Mouse (Mus musculus) heart, adult 2 months (tissue): ENCODE measurements around the gene Stx8. TPM values are rescaled to one million over a fixed set of nuclear protein-coding genes. Genes with fewer than 3 reads are reported as not detected.

ENCODE experiments used
- DNase-seq, 2 experiments: peaks; one replicate each; pipeline ENCODE4 v3.0.0; 2021
- H3K27ac ChIP-seq: fragments of 200-600 bp; 2 replicates; pipeline ENCODE4 v1.8.1; 2022
- H3K27me3 ChIP-seq: fragments of 200-500 bp; 2 replicates; pipeline ENCODE4 v1.6.1; 2012; ENCODE audit warnings: mild to moderate bottlenecking, low read length, inconsistent platforms, mixed read lengths; ENCODE audit not compliant: control insufficient read depth, insufficient read depth
- H3K36me3 ChIP-seq: fragments of 200-500 bp; 2 replicates; pipeline ENCODE4 v1.6.1; 2012; ENCODE audit warnings: low read length, inconsistent platforms; ENCODE audit not compliant: control insufficient read depth, insufficient read depth
- H3K4me1 ChIP-seq: fragments of 200-500 bp; 2 replicates; pipeline ENCODE4 v1.6.1; 2011; ENCODE audit warnings: low read length; ENCODE audit not compliant: control insufficient read depth, insufficient read depth
- H3K4me3 ChIP-seq: fragments of 200-600 bp; 2 replicates; pipeline ENCODE4 v1.8.1; 2022
- H3K79me2 ChIP-seq: fragments of 200-500 bp; replicated peaks from 2 replicates; pipeline ENCODE4 v1.6.1; 2012; ENCODE audit warnings: mild to moderate bottlenecking, inconsistent platforms, low read length, moderate library complexity, mixed read lengths; ENCODE audit not compliant: control insufficient read depth, insufficient read depth
- H3K9ac ChIP-seq: fragments of 200-500 bp; 2 replicates; pipeline ENCODE4 v1.6.1; 2012; ENCODE audit warnings: low read depth, mild to moderate bottlenecking, control low read depth, inconsistent platforms, low read length, mixed read lengths
- CTCF ChIP-seq: fragments of 200-600 bp; IDR thresholded peaks from 2 replicates; pipeline ENCODE4 v1.8.1; 2022; ENCODE audit warnings: antibody characterized with exemption, mild to moderate bottlenecking, moderate library complexity
- EP300 ChIP-seq: fragments of 200-500 bp; IDR thresholded peaks from 2 replicates; pipeline ENCODE4 v1.6.1; 2011; ENCODE audit warnings: low read depth, low read length, control low read depth; ENCODE audit not compliant: insufficient read depth
- POLR2A ChIP-seq: fragments of 200-500 bp; IDR thresholded peaks from 2 replicates; pipeline ENCODE4 v1.6.1; 2011; ENCODE audit warnings: mild to moderate bottlenecking, low read depth, low read length, control low read depth; ENCODE audit not compliant: insufficient read depth
- WGBS: fragments of 180-500 bp; shearing (Covaris S2); methylation state at CpG from one replicate; pipeline ENCODE4 v1.1.7; 2018; 5-methylcytosine and 5-hydroxymethylcytosine counted together
- intact Hi-C: fragments of 180-260 bp; cut with DNase I; formaldehyde crosslinking; loops from one replicate; pipeline ENCODE4 v1.15.1; 2025
- polyA plus RNA-seq: library from polyadenylated mRNA; depleted of rRNA; stranded (reverse); fragments of >200 nt; gene quantifications from 2 replicates; pipeline ENCODE4 v1.2.3, GENCODE M21; 2012
- total RNA-seq, 2 experiments: library from RNA; stranded (reverse); gene quantifications; 2 replicates each; pipeline ENCODE4 v1.2.3; 2021

Gene Stx8
- total and polyA plus RNA-seq, 3 experiments, result 6.7 to 29.1 (median 22.6) TPM

DNA sequence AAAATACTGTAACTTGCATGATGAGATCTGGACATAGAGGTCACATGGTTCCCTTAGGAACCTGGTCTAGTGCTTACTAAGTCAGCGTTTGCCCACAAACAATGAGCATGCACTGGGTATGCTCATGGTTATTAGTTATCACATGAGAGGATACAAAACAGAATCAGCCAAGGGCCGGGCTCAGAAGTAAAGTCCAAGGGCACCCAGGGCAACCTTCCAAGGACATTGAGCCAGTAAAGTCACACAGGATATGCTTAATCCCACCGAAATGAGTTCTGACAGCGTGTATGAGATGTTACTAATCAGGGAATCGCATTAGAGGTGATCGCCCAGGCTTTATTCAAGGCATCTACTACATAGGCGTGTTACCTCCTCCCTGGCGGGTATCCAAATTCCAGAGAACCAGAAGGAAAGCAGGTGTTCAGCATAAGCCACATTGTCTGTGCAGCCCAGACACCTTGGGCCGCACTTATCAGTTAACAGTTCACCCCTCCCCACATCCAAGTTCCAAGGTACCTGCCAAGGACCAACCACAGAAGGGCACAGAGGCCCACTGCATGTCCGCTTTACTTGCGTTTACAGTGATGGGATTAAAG lies 67.4 kb downstream of the Stx8 start:
- Histone ChIP-seq H3K9ac (no peak overlapping the region), H3K79me2 (no peaks in the 10 kb centered on the region), H3K4me3 (no peak overlapping the region), H3K36me3 (no peaks in the 10 kb centered on the region), H3K27me3 (no peaks in the 10 kb centered on the region), H3K27ac (no peak overlapping the region), H3K4me1 (peaks cover 3% of the 10 kb centered on the region)
- no peak for DNase-seq
- WGBS, result 93% methylated on average over 11 of the region's 11 CpGs
- intact Hi-C loops, result no loop called here
- TF ChIP-seq POLR2A (no peak), EP300 (no peak), CTCF (no peak)

DNA sequence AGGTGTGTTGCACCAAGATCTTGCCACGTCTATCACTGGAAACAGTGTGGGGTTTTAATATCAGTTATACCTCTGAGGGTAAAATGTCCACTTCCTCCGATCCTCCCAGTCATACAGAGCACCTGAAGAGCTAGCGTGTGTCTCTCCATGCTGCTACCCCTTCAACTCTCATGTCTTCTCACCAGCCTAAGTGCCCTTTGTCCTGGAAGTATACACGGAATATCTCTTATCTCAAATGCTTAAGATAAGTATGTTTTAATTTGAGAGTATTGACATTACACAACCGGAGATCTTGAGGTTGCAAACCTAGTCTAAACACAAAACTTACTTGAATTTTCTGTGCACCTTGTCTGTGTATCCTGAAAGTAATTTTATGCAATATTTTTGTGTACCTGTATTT lies 68.4 kb downstream of the Stx8 start:
- Histone ChIP-seq H3K4me3 (no peak overlapping the region), H3K79me2 (no peaks in the 10 kb centered on the region), H3K9ac (no peak overlapping the region), H3K27ac (no peak overlapping the region), H3K27me3 (no peaks in the 10 kb centered on the region), H3K4me1 (peaks cover 3% of the 10 kb centered on the region), H3K36me3 (no peaks in the 10 kb centered on the region)
- intact Hi-C loops, result no loop called here
- TF ChIP-seq EP300, result no peak
- no peak for TF ChIP-seq CTCF
- no peak for TF ChIP-seq POLR2A
- no peak for DNase-seq
- WGBS, result 85% methylated on average over 5 of the region's 5 CpGs

DNA sequence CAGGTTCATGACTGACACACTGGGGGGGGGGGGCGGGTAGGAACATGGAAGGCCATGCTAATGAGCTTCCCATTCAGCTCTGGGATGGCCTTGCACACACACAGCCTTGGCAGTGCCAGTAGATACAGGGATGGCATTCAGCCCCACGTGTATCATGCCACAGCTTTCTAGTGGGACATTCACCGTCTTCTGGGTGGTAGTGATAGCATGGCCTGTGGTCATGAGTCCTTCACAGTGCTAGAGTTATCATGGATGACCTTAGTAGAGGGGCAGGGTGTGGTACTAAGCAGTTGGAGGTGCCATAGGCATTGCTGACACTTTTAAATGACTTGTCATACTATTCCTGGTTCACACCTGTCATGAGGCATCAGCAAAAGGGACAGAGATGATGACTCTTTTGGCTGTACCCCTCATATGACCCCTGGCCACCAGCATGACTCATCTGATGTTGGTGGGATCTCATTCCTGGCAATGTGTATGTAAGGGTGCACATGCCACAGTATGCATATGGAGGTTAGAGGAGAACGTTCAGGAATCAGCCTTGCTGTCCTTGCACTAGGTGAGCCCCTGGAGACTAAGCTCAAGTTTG lies 69.4 kb downstream of the Stx8 start:
- WGBS, result 92% methylated on average over 4 of the region's 4 CpGs
- H3K27me3 ChIP-seq, result no peaks in the 10 kb centered on the region
- intact Hi-C loops, result no loop called here
- TF ChIP-seq CTCF (no peak), POLR2A (no peak), EP300 (no peak)
- no peak for DNase-seq
- H3K79me2 ChIP-seq, result no peaks in the 10 kb centered on the region
- H3K27ac ChIP-seq, result no peak overlapping the region
- H3K9ac ChIP-seq, result no peak overlapping the region
- H3K4me3 ChIP-seq, result no peak overlapping the region
- H3K36me3 ChIP-seq, result no peaks in the 10 kb centered on the region
- peaks cover 3% of the 10 kb centered on the region for H3K4me1 ChIP-seq

DNA sequence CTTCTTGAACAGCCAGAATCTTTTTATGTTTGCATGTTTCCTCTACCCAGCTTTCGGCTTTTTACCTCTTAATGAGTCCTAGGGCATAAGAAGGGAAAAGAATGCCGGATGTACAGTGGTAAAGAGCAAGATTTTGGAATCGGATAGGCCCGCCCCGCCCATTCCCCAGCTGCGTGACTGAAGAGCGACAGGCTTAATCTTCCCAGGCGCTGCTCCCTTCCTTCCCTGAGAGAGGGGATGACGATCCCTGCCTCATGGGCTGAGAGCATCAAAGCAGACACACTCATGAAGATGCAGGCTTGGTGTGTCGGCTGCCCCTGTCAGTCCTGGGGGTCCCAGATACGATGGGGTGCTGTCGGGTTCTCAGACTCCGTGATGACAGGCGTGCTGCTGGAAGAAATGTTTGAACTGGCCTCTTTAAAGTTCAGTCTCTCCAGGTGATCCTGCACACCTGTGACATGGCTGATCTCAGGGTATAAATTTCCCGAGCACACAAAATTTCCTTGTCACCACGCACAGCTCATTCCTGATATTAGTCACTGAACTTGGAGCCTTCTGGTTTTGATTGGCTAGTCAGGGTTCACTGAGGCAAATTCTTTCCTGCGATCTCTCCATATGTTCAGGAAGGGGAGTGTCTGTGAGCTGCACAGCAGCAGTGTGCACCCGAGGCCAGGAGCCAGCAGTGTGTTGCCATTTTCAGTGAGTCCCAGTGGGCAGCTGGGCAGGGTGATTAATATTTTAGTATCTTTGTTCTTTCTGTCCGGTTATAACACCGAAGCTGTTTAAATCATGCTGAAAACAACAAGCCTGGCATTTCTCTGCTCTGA lies 70.4 kb downstream of the Stx8 start:
- H3K4me1 ChIP-seq, result peaks cover 1% of the 10 kb centered on the region; the same call in 1 of the 2 replicates
- DNase-seq, result no peak
- TF ChIP-seq CTCF, result no peak
- no peak for TF ChIP-seq EP300
- no peak for TF ChIP-seq POLR2A
- no peaks in the 10 kb centered on the region for H3K79me2 ChIP-seq
- no peaks in the 10 kb centered on the region for H3K27me3 ChIP-seq
- no peaks in the 10 kb centered on the region for H3K36me3 ChIP-seq
- no peak overlapping the region for H3K4me3 ChIP-seq
- intact Hi-C loops, result no loop called here
- H3K9ac ChIP-seq, result no peak overlapping the region
- WGBS, result 78% methylated on average over 20 of the region's 20 CpGs
- H3K27ac ChIP-seq, result no peak overlapping the region

DNA sequence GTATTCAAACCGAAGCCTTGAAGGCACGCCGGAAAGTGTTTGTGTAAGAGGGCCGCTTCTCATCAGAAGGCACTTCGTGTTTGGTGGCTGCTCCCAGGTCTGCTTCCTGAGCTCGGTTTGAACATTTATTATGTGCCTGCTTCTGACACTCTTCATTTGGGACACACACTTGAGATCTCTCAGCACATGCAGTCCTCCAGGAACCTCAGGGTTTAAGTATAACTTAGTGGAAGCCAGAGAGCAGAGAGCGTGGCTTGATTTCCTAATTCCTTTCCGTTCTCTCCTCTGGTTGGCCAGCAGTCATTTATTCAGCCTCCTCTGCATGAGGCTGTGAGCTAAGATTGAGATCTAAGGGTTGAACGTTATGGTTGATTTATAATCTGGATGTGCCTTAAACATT lies 71.1 kb downstream of the Stx8 start:
- H3K79me2 ChIP-seq, result no peaks in the 10 kb centered on the region
- TF ChIP-seq POLR2A (no peak), EP300 (no peak), CTCF (no peak)
- 93% methylated on average over 9 of the region's 9 CpGs for WGBS
- H3K9ac ChIP-seq, result no peak overlapping the region
- no peaks in the 10 kb centered on the region for H3K36me3 ChIP-seq
- no peak overlapping the region for H3K4me3 ChIP-seq
- H3K27me3 ChIP-seq, result no peaks in the 10 kb centered on the region
- H3K4me1 ChIP-seq, result no peaks in the 10 kb centered on the region; the same call in 1 of the 2 replicates
- intact Hi-C loops, result no loop called here
- H3K27ac ChIP-seq, result no peak overlapping the region
- DNase-seq, result no peak

DNA sequence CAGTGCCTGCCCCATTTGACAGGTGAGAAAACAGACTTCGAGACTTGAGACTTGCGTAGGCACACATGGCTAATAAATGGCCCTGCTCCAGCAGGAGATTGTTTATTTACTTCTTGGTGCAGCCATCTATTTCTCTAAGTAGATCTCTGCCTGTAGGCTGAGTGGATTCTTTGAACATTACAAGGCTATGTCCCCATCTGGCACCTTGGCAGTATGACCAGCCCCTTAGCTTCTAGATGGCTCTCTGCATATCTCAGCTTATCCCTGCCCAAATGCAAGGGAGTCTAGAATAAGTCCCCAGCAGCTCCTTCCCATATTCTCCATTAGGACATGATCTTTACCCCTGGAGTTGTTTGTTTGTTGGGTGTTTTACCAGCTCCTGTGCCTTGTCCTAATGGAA lies 72.1 kb downstream of the Stx8 start:
- H3K4me1 ChIP-seq, result no peaks in the 10 kb centered on the region
- H3K27ac ChIP-seq, result no peak overlapping the region
- H3K9ac ChIP-seq, result no peak overlapping the region
- no peak for TF ChIP-seq EP300
- no peak for TF ChIP-seq CTCF
- TF ChIP-seq POLR2A, result no peak
- intact Hi-C loops, result no loop called here
- no peak overlapping the region for H3K4me3 ChIP-seq
- 89% methylated on average over 2 of the region's 2 CpGs for WGBS
- no peaks in the 10 kb centered on the region for H3K36me3 ChIP-seq
- no peak for DNase-seq
- H3K79me2 ChIP-seq, result no peaks in the 10 kb centered on the region
- H3K27me3 ChIP-seq, result no peaks in the 10 kb centered on the region
